Mouse (Mus musculus) intestine, postnatal 0 days (tissue): ENCODE data around the gene Rftn2. TPM values are rescaled to one million over a fixed set of nuclear protein-coding genes. Genes with fewer than 3 reads are reported as not detected.
"Not testable (repeated sequence)": the region's sequence is repeated elsewhere in the genome, so short reads cannot be mapped to it uniquely, and the experiment has no call there.

Experiments used
- ATAC-seq: fragments of 200-750 bp; cut with Nextera tagmentation; 2 replicates; pipeline ENCODE4 v1.8.0; 2017; ENCODE audit warnings: mild to moderate bottlenecking, moderate TSS enrichment, moderate library complexity
- H3K27ac ChIP-seq: fragments of 300-500 bp; sonication (generic); 2 replicates; pipeline ENCODE4 v1.5.1; 2014; ENCODE audit warnings: mild to moderate bottlenecking, low read depth, low read length, moderate library complexity
- H3K27me3 ChIP-seq: fragments of 300-500 bp; sonication (generic); replicated peaks from 2 replicates; pipeline ENCODE4 v1.6.1; 2014; ENCODE audit warnings: low read length, mixed read lengths; ENCODE audit not compliant: control insufficient read depth, insufficient read depth
- H3K36me3 ChIP-seq: fragments of 300-500 bp; sonication (generic); 2 replicates; pipeline ENCODE4 v1.6.1; 2014; ENCODE audit warnings: mild to moderate bottlenecking, moderate library complexity; ENCODE audit not compliant: control insufficient read depth, insufficient read depth
- H3K4me1 ChIP-seq: fragments of 300-500 bp; sonication (generic); replicated peaks from 2 replicates; pipeline ENCODE4 v1.6.1; 2014; ENCODE audit warnings: antibody characterized with exemption, low read length, mixed read lengths; ENCODE audit not compliant: control insufficient read depth, insufficient read depth
- H3K4me2 ChIP-seq: fragments of 300-500 bp; sonication (generic); replicated peaks from 2 replicates; pipeline ENCODE4 v1.6.1; 2014; ENCODE audit warnings: low read depth, mild to moderate bottlenecking, moderate library complexity
- H3K4me3 ChIP-seq: fragments of 300-500 bp; sonication (generic); 2 replicates; pipeline ENCODE4 v1.5.1; 2014; ENCODE audit warnings: low read depth, low read length
- H3K9ac ChIP-seq: fragments of 300-500 bp; sonication (generic); 2 replicates; pipeline ENCODE4 v1.6.1; 2014; ENCODE audit warnings: mild to moderate bottlenecking, low read depth, low read length
- H3K9me3 ChIP-seq: fragments of 300-500 bp; sonication (generic); 2 replicates; pipeline ENCODE4 v1.6.1; 2016; ENCODE audit warnings: mixed run types; ENCODE audit not compliant: control insufficient read depth
- CTCF ChIP-seq: sonication (generic); IDR thresholded peaks from 2 replicates; pipeline ENCODE4 v1.5.1; 2016; ENCODE audit warnings: low read depth, mild to moderate bottlenecking, control low read depth, antibody characterized with exemption, moderate library complexity
- WGBS: fragments of 180-500 bp; shearing (Covaris S2); extraction: QIAGEN DNeasy Blood & Tissue Kit; methylation state at CpG from one replicate; pipeline ENCODE4 v1.1.7; 2014; 5-methylcytosine and 5-hydroxymethylcytosine counted together
- polyA plus RNA-seq: library from polyadenylated mRNA; unstranded; fragments of >200 nt; fragmentation: Nextera tagmentation; extraction: Ambion mirVana; gene quantifications from 2 replicates; pipeline ENCODE4 v1.2.1, GENCODE M21; 2015

Gene Rftn2
- polyA plus RNA-seq, 1 experiment from 2014 or later, result 3.4 TPM

- no peaks in the 10 kb centered on the region for H3K27me3 ChIP-seq
- no peaks in the 10 kb centered on the region for H3K36me3 ChIP-seq
- H3K4me3 ChIP-seq, result no peak overlapping the region
- 89% methylated on average over 5 of the region's 5 CpGs for WGBS
- 0 out of 2 replicates have a peak, but pooled peaks cover 4% of the 10 kb centered on the region for H3K4me1 ChIP-seq
- ATAC-seq, result no peak
- H3K27ac ChIP-seq, result no peak overlapping the region
- no peak for TF ChIP-seq CTCF
- no peaks in the 10 kb centered on the region for H3K9me3 ChIP-seq
- no peak overlapping the region for H3K9ac ChIP-seq
- no peak overlapping the region for H3K4me2 ChIP-seq
Observed at GRCm38 (mm10) chr1:55129716-55130115, 96.9 kb downstream of the Rftn2 start.

GRCm38 (mm10) chr1:55124136-55124535 lies 102.4 kb downstream of the Rftn2 start:
- 95% methylated on average over 2 of the region's 2 CpGs for WGBS
- ATAC-seq, result not testable (repeated sequence)

GRCm38 (mm10) chr1:55123561-55123960 lies 103.0 kb downstream of the Rftn2 start:
- Histone ChIP-seq H3K27ac (no peak overlapping the region), H3K36me3 (no peaks in the 10 kb centered on the region), H3K9ac (no peak overlapping the region), H3K27me3 (no peaks in the 10 kb centered on the region), H3K4me3 (no peak overlapping the region), H3K9me3 (no peaks in the 10 kb centered on the region), H3K4me1 (no peaks in the 10 kb centered on the region), H3K4me2 (no peak overlapping the region)
- ATAC-seq, result no peak
- 69% methylated on average over 2 of the region's 2 CpGs for WGBS
- no peak for TF ChIP-seq CTCF

More at GRCm38 (mm10) chr1:55124136-55124535, 102.4 kb downstream of the Rftn2 start:
- H3K9ac ChIP-seq, H3K4me1 ChIP-seq, H3K27me3 ChIP-seq, H3K36me3 ChIP-seq, H3K4me2 ChIP-seq, H3K4me3 ChIP-seq, H3K9me3 ChIP-seq, H3K27ac ChIP-seq: not testable (repeated sequence)

- no peak overlapping the region for H3K27ac ChIP-seq
- H3K9ac ChIP-seq, result no peak overlapping the region
- no peak for TF ChIP-seq CTCF
- H3K4me3 ChIP-seq, result no peak overlapping the region
- no peaks in the 10 kb centered on the region for H3K27me3 ChIP-seq
- H3K9me3 ChIP-seq, result no peaks in the 10 kb centered on the region
- H3K36me3 ChIP-seq, result no peaks in the 10 kb centered on the region
- H3K4me2 ChIP-seq, result no peak overlapping the region
- H3K4me1 ChIP-seq, result no peaks in the 10 kb centered on the region
- 78% methylated on average over 5 of the region's 5 CpGs for WGBS
- no peak for ATAC-seq
Observed at GRCm38 (mm10) chr1:55123046-55123445, 103.5 kb downstream of the Rftn2 start.

Other genes with a start within 250 kb of the Rftn2 start
- gene Sf3b1, start 199.3 kb downstream of the Rftn2 start, polyA plus RNA-seq, result 146 and 149 TPM in 2 replicates
- 25.8 and 29.7 TPM in 2 replicates for gene Coq10b, start 174.0 kb downstream of the Rftn2 start, polyA plus RNA-seq
- gene Hspe1, start 138.7 kb downstream of the Rftn2 start, polyA plus RNA-seq, result 395 and 427 TPM in 2 replicates
- gene Hspd1, start 138.5 kb downstream of the Rftn2 start, polyA plus RNA-seq, result 163 and 164 TPM in 2 replicates
- 87.1 and 95.3 TPM in 2 replicates for gene Mob4, start 95.6 kb downstream of the Rftn2 start, polyA plus RNA-seq
- gene Mars2, start 10.4 kb upstream of the Rftn2 start, polyA plus RNA-seq, result 1.7 and 1.9 TPM in 2 replicates
- 0.10 and 0.18 TPM in 2 replicates for gene Boll, start 136.7 kb upstream of the Rftn2 start, polyA plus RNA-seq
- gene Plcl1, start 179.1 kb upstream of the Rftn2 start, polyA plus RNA-seq, result 1.1 and 1.3 TPM in 2 replicates